31 mouse cellular contexts compared by ENCODE assay signal in genomic region chr8:124516525-124516924, GRCm38 (mm10). TPM values are rescaled to one million over a fixed set of nuclear protein-coding genes. Genes with fewer than 3 reads are reported as not detected.
DNase-seq lines count a peak whose midpoint lies in the region; TF ChIP-seq lines count a peak whose summit lies in the region.
"Had no signal": no experiment of that assay in that cellular context is flagged by ENCODE, and none has a peak within 500 bp of the region (broad histone marks: within the 10 kb centered on the region; RNA-seq: fewer than 3 reads in every experiment).

No protein-coding gene starts in this region.

- peaks cover 25% of the 10 kb centered on the region for H3K4me1 ChIP-seq in bone marrow macrophage, adult 2 months (ENCODE audit: control insufficient read depth, insufficient read depth, low read length)
- peaks cover 14% of the 10 kb centered on the region for H3K4me1 ChIP-seq in cortical plate, adult 2 months (ENCODE audit: control insufficient read depth, insufficient read depth, low read length)

- H3K27ac ChIP-seq in bone marrow macrophage, adult 2 months (ENCODE audit: insufficient read depth, low read depth, low read length), result peak overlapping the region; percentile 66
- H3K27ac ChIP-seq in cortical plate, adult 2 months (ENCODE audit: insufficient read depth, low read length), result peak overlapping the region; percentile 81
- H3K27ac ChIP-seq: embryonic facial prominence, embryonic 12.5 days; hindbrain, embryonic 10.5 days; intestine, embryonic 15.5 days; liver, embryonic 15.5 days; lung, embryonic 15.5 days; macrophage; stomach, embryonic 15.5 days had no signal

- no peak for TF ChIP-seq CTCF in bone marrow macrophage, adult 2 months (IDR thresholded peaks at IDR 0.05; ENCODE audit: low read depth, low read length)
- TF ChIP-seq CTCF in cortical plate, adult 2 months (IDR thresholded peaks at IDR 0.05; ENCODE audit: extremely low read depth, insufficient read depth, low read length), result no peak

- TF ChIP-seq POLR2A in bone marrow macrophage, adult 2 months (IDR thresholded peaks at IDR 0.05; ENCODE audit: borderline replicate concordance, low read depth, low read length), result no peak
- TF ChIP-seq POLR2A in cortical plate, adult 2 months (IDR thresholded peaks at IDR 0.05; ENCODE audit: extremely low read depth, insufficient read depth, low read length), result no peak

- peak; percentile 58 for DNase-seq in left cerebral cortex, adult 11 months (ENCODE audit: low spot score)
- DNase-seq in left cerebral cortex, postnatal 4 days, result no peak
- DNase-seq in right cerebral cortex, postnatal 10 days (ENCODE audit: low spot score in 2 of 2), result peak; percentile 60 to 76
- no peak for DNase-seq in gastrocnemius, postnatal 14 days
- no peak for DNase-seq in kidney, adult 8-10 months
- DNase-seq: adrenal gland, postnatal 10 days; cerebellum, adult 9-10 months; forebrain, postnatal 0 days; gastrocnemius, postnatal 10 days; heart, adult 18-20 months; kidney, postnatal 25 days; liver; thymus, adult 18-20 months; thymus, postnatal 36 days had no signal

- intact Hi-C loops in left cerebral cortex, postnatal 4 days (cut with DNase I), result loop anchor here (5.0 to 10.0 kb wide), 2 partner anchors 64 to 112 kb away; no protein-coding TSS in a partner anchor
- intact Hi-C loops in gastrocnemius, postnatal 14 days (cut with DNase I; ENCODE audit: low total_unique reads), result loop anchor here (5.0 kb wide), 1 partner anchor 56 kb away; no protein-coding TSS in a partner anchor

- no peak overlapping the region for H3K4me3 ChIP-seq in bone marrow macrophage, adult 2 months (ENCODE audit: insufficient read depth, low read length)
- no peak overlapping the region for H3K4me3 ChIP-seq in cortical plate, adult 2 months (ENCODE audit: insufficient read depth, low read length)
- H3K4me3 ChIP-seq: embryonic facial prominence, embryonic 12.5 days; heart, embryonic 12.5 days; hindbrain, embryonic 10.5 days; intestine, embryonic 15.5 days; liver, embryonic 15.5 days; lung, embryonic 15.5 days; stomach, embryonic 15.5 days had no signal

RNA-seq across cellular contexts. Expression of gene Cog2, which starts 4.0 kb away (rescaled TPM):
- total RNA-seq in left cerebral cortex, postnatal 4 days (2021), result 10 to 100 TPM; 37.2 to 38.6 TPM
- 19.4 and 23.7 TPM in 2 replicates for polyA plus RNA-seq in bone marrow macrophage, adult 2 months (2012; ENCODE audit: insufficient read depth, insufficient read length, missing spikeins)
- polyA plus RNA-seq in cortical plate, adult 2 months (2012; rRNA removed), result 27.0 and 29.0 TPM in 2 replicates
- total RNA-seq in gastrocnemius, postnatal 14 days (2021), result 10 to 100 TPM; 18.7 to 19.8 TPM

RNA-seq across cellular contexts. Expression of gene Agt, which starts 53.0 kb away (rescaled TPM):
- 1 to 10 TPM; 3.0 to 9.0 TPM for total RNA-seq in left cerebral cortex, postnatal 4 days (2021)
- not detected in 2 replicates for polyA plus RNA-seq in bone marrow macrophage, adult 2 months (2012; ENCODE audit: insufficient read depth, insufficient read length, missing spikeins)
- polyA plus RNA-seq in cortical plate, adult 2 months (2012; rRNA removed), result 16.6 and 17.2 TPM in 2 replicates
- total RNA-seq in gastrocnemius, postnatal 14 days (2021), result 10 to 100 TPM; 11.4 to 12.3 TPM
- polyA plus RNA-seq: activated CD4-positive, CD25-positive, alpha-beta regulatory T cell, adult 4 months; forebrain, embryonic 11.5 days; hindbrain, embryonic 10.5 days; macrophage; midbrain, embryonic 11.5 days had no signal

RNA-seq across cellular contexts. Expression of gene Capn9, which starts 59.4 kb away (rescaled TPM):
- under 1 TPM in 1 of 2 experiments, not detected in 1; 0.32 TPM for total RNA-seq in left cerebral cortex, postnatal 4 days (2021)
- polyA plus RNA-seq in bone marrow macrophage, adult 2 months (2012; ENCODE audit: insufficient read depth, insufficient read length, missing spikeins), result not detected in 2 replicates
- 0.04 and 0.09 TPM in 2 replicates for polyA plus RNA-seq in cortical plate, adult 2 months (2012; rRNA removed)
- under 1 TPM in 1 of 2 experiments, not detected in 1; 0.08 TPM for total RNA-seq in gastrocnemius, postnatal 14 days (2021)
- total RNA-seq: common myeloid progenitor, adult 5-6 weeks; forebrain, postnatal 0 days; gastrocnemius, postnatal 10 days; heart, adult 18-20 months; heart, postnatal 10 days; left cerebral cortex, postnatal 10 days had no signal
- polyA plus RNA-seq: activated CD4-positive, CD25-positive, alpha-beta regulatory T cell, adult 4 months; brain, embryonic 14.5 days; embryonic facial prominence, embryonic 12.5 days; forebrain, embryonic 11.5 days; hindbrain, embryonic 10.5 days; macrophage; midbrain, embryonic 11.5 days had no signal

Comparison
In these comparisons a context has a peak if more than half of its experiments do, and no peak if none do; other contexts are left out.
1. DNase-seq: peak in left cerebral cortex, adult 11 months (single experiment) and right cerebral cortex, postnatal 10 days (2 of 2); none in left cerebral cortex, postnatal 4 days (single experiment), gastrocnemius, postnatal 14 days (single experiment) and kidney, adult 8-10 months (0 of 2).